Mouse (Mus musculus) olfactory bulb, adult 2 months (tissue): ENCODE data around the gene Rxfp3.

Source experiments
- CTCF ChIP-seq: fragments of 200-500 bp; IDR thresholded peaks from 2 replicates; pipeline ENCODE4 v1.5.1; 2012; ENCODE audit warnings: low read depth, mild to moderate bottlenecking, low read length, moderate library complexity; ENCODE audit not compliant: insufficient read depth
- POLR2A ChIP-seq: fragments of 200-500 bp; IDR thresholded peaks from 2 replicates; pipeline ENCODE4 v1.6.1; 2012; ENCODE audit warnings: mild to moderate bottlenecking, low read depth, low read length, moderate library complexity; ENCODE audit not compliant: insufficient read depth

DNA sequence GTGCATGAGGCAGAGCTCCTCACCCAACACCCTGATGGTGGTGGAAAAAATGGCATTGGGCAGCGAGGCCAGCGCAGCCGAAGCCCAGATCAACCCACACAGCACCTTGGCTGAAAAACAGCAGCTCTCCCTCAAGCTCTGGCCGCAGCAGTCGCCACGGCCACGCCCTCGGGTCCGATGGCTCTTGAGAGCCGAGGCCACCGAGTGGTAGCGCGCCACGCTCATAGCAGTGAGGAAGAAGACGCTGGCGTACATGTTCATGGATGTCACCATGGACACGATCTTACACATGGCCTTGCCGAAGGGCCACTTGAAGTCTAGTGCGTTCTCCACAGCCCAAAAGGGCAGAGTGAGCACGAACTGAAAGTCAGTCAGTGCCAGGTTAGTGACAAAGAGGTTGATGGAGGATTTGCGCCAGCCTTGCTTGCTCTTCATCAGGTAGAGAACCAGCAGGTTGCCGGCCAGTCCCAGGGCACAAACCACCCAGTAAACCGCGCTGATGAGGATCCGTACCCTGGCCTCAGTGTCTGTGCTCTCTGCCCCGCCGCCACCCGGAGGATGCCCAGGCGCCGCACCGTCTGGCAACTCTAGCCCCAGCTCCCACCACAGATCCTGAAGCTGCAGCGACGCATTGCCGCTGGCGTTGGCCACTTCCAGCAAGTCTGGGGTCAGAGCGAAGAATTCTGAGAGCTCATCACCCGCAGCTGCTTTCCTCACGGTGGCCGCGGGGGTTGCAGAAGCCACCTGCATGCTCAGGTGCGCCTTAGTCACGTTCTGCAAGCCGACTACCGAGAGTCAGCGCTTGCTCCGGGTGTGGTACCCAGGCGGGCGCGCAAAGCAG is 1.0 kb downstream of the Rxfp3 start:
- TF ChIP-seq CTCF (no peak), POLR2A (no peak)
